Mouse (Mus musculus): ENCODE measurements around the gene Klhl32. TPM values are rescaled to one million over a fixed set of nuclear protein-coding genes. Genes with fewer than 3 reads are reported as not detected.

Gene Klhl32
- total RNA-seq, 2 experiments from 2014 or later, result 15.5 to 16.2 TPM

Other genes starting within 250 kb of the Klhl32 start
- gene Ndufaf4, start 47.0 kb upstream of the Klhl32 start, total RNA-seq (2021), result 10 to 100 TPM; 40.3 to 42.4 TPM
- 10 to 100 TPM; 38.6 to 39.5 TPM for gene Gpr63, start 115.3 kb upstream of the Klhl32 start, total RNA-seq (2021)